Mouse (Mus musculus) MEL (cell line): ENCODE measurements around the gene Grhl3.

ENCODE experiments used
- CHD2 ChIP-seq: IDR thresholded peaks from 2 replicates; pipeline ENCODE4 v1.6.1; 2011; ENCODE audit warnings: low read length, improper control_type of control experiment
- CTCF ChIP-seq, 3 experiments: IDR thresholded peaks in 2 of 3; conservative IDR thresholded peaks in 1 of 3; 2 replicates each; pipeline ENCODE4 v1.5.1; 2011 to 2012; ENCODE audit warnings: low read length in 3 of 3, low read depth in 2 of 3, mild to moderate bottlenecking in 2 of 3, improper control_type of control experiment in 1 of 3, inconsistent platforms in 1 of 3, mixed read lengths in 1 of 3, moderate library complexity in 1 of 3; ENCODE audit not compliant: control insufficient read depth in 1 of 3, insufficient read depth in 1 of 3, poor library complexity in 1 of 3, severe bottlenecking in 1 of 3
- GATA1 ChIP-seq: IDR thresholded peaks from 2 replicates; pipeline ENCODE4 v1.6.1; 2011; ENCODE audit warnings: low read depth, low read length, improper control_type of control experiment
- POLR2A ChIP-seq, 2 experiments: IDR thresholded peaks; 2 replicates each; pipeline ENCODE4 v1.6.1; 2011 to 2012; ENCODE audit warnings: low read length in 2 of 2, mild to moderate bottlenecking in 2 of 2, control low read depth in 1 of 2, improper control_type of control experiment in 1 of 2, low read depth in 1 of 2, moderate library complexity in 1 of 2; ENCODE audit not compliant: control insufficient read depth in 1 of 2, insufficient read depth in 1 of 2, poor library complexity in 1 of 2

DNA sequence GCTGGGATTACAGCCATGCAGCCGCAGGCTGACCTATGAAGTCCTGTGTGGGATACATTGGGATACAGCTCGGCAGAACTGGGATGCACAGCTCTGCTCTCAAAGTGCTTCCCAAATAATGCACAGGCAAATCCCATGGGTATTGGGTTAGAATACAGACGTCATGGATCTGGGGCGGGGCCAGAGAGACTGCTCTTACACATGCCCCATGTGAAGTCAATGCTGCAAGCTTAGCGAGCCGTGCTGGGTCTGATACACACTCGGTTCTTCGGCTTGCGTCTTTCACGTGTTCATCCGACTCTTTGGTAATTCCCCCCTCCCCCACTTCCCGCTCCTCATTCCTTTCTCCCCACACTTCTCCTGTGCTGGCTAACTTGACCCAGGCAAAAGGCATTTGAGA is 34.4 kb downstream of the Grhl3 start:
- no peak for TF ChIP-seq CTCF (IDR thresholded peaks at IDR 0.05 in 2 of 3, conservative IDR thresholded peaks at IDR 0.05 in 1 of 3; ENCODE audit: control insufficient read depth in 1 of 3, insufficient read depth in 1 of 3, low read depth in 2 of 3, low read length in 3 of 3, poor library complexity in 1 of 3, severe bottlenecking in 1 of 3)
- no peak for TF ChIP-seq POLR2A (IDR thresholded peaks at IDR 0.05; ENCODE audit: control insufficient read depth in 1 of 2, insufficient read depth in 1 of 2, low read depth in 1 of 2, low read length in 2 of 2, poor library complexity in 1 of 2)
- no peak for TF ChIP-seq GATA1
- no peak for TF ChIP-seq CHD2
